Mouse (Mus musculus) limb, embryonic 13.5 days (tissue): ENCODE results near the gene Slc25a26. TPM values are rescaled to one million over a fixed set of nuclear protein-coding genes. Genes with fewer than 3 reads are reported as not detected.

Source experiments
- ATAC-seq: fragments of 200-750 bp; cut with Nextera tagmentation; 2 replicates; pipeline ENCODE4 v1.8.0; 2017; ENCODE audit warnings: low read depth, moderate number of reproducible peaks, moderate TSS enrichment; ENCODE audit not compliant: low FRiP score
- H3K27ac ChIP-seq: fragments of 300-500 bp; sonication (generic); 2 replicates; pipeline ENCODE4 v1.5.1; 2015; ENCODE audit warnings: inconsistent platforms, mild to moderate bottlenecking, moderate library complexity
- H3K27me3 ChIP-seq: fragments of 300-500 bp; sonication (generic); 2 replicates; pipeline ENCODE4 v1.6.1; 2015; ENCODE audit warnings: mild to moderate bottlenecking, inconsistent platforms
- H3K36me3 ChIP-seq: fragments of 300-500 bp; sonication (generic); 2 replicates; pipeline ENCODE4 v1.6.1; 2015; ENCODE audit warnings: inconsistent platforms, mild to moderate bottlenecking, moderate library complexity
- H3K4me1 ChIP-seq: fragments of 300-500 bp; sonication (generic); 2 replicates; pipeline ENCODE4 v1.6.1; 2015; ENCODE audit warnings: inconsistent platforms
- H3K4me2 ChIP-seq: fragments of 300-500 bp; sonication (generic); replicated peaks from 2 replicates; pipeline ENCODE4 v1.6.1; 2015; ENCODE audit warnings: inconsistent platforms, mild to moderate bottlenecking, moderate library complexity
- H3K4me3 ChIP-seq: fragments of 300-500 bp; sonication (generic); 2 replicates; pipeline ENCODE4 v1.5.1; 2015; ENCODE audit warnings: moderate library complexity, mild to moderate bottlenecking, inconsistent platforms
- H3K9ac ChIP-seq: fragments of 300-500 bp; sonication (generic); 2 replicates; pipeline ENCODE4 v1.6.1; 2015; ENCODE audit warnings: mild to moderate bottlenecking, inconsistent platforms
- H3K9me3 ChIP-seq: fragments of 300-500 bp; sonication (generic); 2 replicates; pipeline ENCODE4 v1.6.1; 2016; ENCODE audit warnings: inconsistent platforms
- WGBS: fragments of 180-500 bp; shearing (Covaris S2); methylation state at CpG from one replicate; pipeline ENCODE4 v1.1.7; 2015; 5-methylcytosine and 5-hydroxymethylcytosine counted together
- microRNA-seq: library from miRNA; unstranded; fragments of <30 nt; microRNA quantifications from one replicate; pipeline ENCODE4, GENCODE M21; 2016
- polyA plus RNA-seq: library from polyadenylated mRNA; unstranded; fragments of >200 nt; fragmentation: Nextera tagmentation; extraction: Ambion mirVana; gene quantifications from 2 replicates; pipeline ENCODE4 v1.2.1, GENCODE M21; 2015

The Slc25a26 gene
- polyA plus RNA-seq, 1 experiment from 2014 or later: 7.7 TPM

DNA sequence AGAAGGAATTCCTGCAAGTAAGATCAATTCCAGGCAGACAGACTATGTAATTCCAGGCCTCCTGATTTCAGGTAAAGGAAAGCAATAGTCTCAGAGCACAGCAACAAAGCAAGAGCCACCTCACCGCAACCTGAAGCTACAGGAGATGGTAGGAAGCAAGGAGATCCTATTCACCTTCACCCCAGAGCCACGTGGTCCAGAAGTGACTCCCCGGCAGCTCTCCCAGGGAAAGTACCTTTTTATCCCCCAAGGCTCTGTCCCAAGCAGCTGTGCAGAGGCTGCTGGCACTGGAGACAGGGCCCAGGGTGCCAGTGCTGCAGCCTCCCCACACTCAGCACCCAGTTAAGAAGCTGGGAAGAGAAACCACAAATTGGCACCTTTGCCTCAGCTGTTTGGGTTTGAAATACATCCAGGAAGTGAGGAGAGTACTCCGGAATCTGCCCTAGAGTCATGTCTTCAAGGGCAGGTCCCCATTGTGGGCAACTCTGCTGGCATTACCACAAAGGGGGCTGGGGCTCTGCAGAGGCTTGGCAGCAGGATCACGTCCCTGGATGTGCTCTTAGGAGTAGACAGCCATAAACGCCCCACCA lies 146.2 kb downstream of the Slc25a26 start:
- Histone ChIP-seq H3K36me3 (peaks cover 5% of the 10 kb centered on the region; the same call in 1 of the 2 replicates), H3K27me3 (no peaks in the 10 kb centered on the region), H3K4me2 (no peak overlapping the region), H3K4me3 (no peak overlapping the region), H3K9me3 (no peaks in the 10 kb centered on the region), H3K9ac (no peak overlapping the region), H3K27ac (peak overlapping the region; percentile 55; the same call in 1 of the 2 replicates), H3K4me1 (peaks cover 72% of the 10 kb centered on the region)
- 42% methylated on average over 6 of the region's 6 CpGs for WGBS
- no peak for ATAC-seq

- WGBS: 59% methylated on average over 6 of the region's 6 CpGs
Measured at GRCm38 (mm10) chr6:94646902-94647301, 146.8 kb downstream of the Slc25a26 start.

GRCm38 (mm10) chr6:94647574-94648430 lies 147.7 kb downstream of the Slc25a26 start:
- Histone ChIP-seq H3K36me3 (peaks cover 15% of the 10 kb centered on the region), H3K9ac (peak overlapping the region; percentile 25; the same call in 1 of the 2 replicates), H3K4me3 (no peak overlapping the region), H3K4me1 (peaks cover 80% of the 10 kb centered on the region), H3K27ac (peak overlapping the region; percentile 88), H3K9me3 (no peaks in the 10 kb centered on the region), H3K27me3 (no peaks in the 10 kb centered on the region), H3K4me2 (peak overlapping the region; percentile 47)
- WGBS: 5% methylated on average over 10 of the region's 10 CpGs
- ATAC-seq: peak; percentile 91

More at GRCm38 (mm10) chr6:94646902-94647301, 146.8 kb downstream of the Slc25a26 start:
- Histone ChIP-seq H3K36me3 (peaks cover 9% of the 10 kb centered on the region; the same call in 1 of the 2 replicates), H3K4me1 (peaks cover 72% of the 10 kb centered on the region), H3K4me2 (no peak overlapping the region), H3K27ac (peak overlapping the region; percentile 55; the same call in 1 of the 2 replicates), H3K27me3 (no peaks in the 10 kb centered on the region), H3K9me3 (no peaks in the 10 kb centered on the region), H3K9ac (no peak overlapping the region), H3K4me3 (no peak overlapping the region)
- ATAC-seq: no peak

DNA sequence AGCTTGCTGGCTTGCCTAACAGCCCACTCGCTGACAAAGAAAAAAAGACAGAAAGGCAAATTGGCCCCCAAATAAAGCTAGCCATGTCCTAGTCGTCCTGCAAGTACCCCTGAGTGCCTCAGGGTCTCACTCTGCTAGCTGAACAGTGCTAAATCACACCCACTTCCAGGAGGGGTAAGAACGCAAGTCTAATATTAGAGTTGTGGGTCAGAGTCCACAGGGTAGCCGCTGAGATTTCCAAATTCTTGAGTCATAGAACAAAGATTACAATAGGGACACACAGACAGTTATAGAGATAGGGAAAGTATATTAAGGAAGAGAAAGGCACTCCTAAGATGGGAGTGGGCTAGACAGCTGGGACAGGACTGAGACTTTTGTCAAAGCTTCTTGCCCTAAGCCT lies 148.4 kb downstream of the Slc25a26 start:
- ATAC-seq: no peak

GRCm38 (mm10) chr6:94649637-94650036 lies 149.5 kb downstream of the Slc25a26 start:
- Histone ChIP-seq H3K9me3 (no peaks in the 10 kb centered on the region), H3K9ac (no peak overlapping the region), H3K4me2 (no peak overlapping the region), H3K27me3 (no peaks in the 10 kb centered on the region), H3K4me1 (peaks cover 79% of the 10 kb centered on the region), H3K27ac (no peak overlapping the region), H3K36me3 (peaks cover 27% of the 10 kb centered on the region), H3K4me3 (no peak overlapping the region)
- 85% methylated on average over 1 of the region's 1 CpGs for WGBS
- ATAC-seq: no peak

More for the DNA sequence above, 148.4 kb downstream of the Slc25a26 start:
- Histone ChIP-seq H3K27me3 (no peaks in the 10 kb centered on the region), H3K27ac (peak overlapping the region; percentile 88), H3K9me3 (no peaks in the 10 kb centered on the region), H3K4me2 (peak overlapping the region; percentile 47), H3K4me3 (no peak overlapping the region), H3K9ac (peak overlapping the region; percentile 25; the same call in 1 of the 2 replicates), H3K36me3 (peaks cover 21% of the 10 kb centered on the region), H3K4me1 (peaks cover 87% of the 10 kb centered on the region)
- 28% methylated on average over 4 of the region's 4 CpGs for WGBS

DNA sequence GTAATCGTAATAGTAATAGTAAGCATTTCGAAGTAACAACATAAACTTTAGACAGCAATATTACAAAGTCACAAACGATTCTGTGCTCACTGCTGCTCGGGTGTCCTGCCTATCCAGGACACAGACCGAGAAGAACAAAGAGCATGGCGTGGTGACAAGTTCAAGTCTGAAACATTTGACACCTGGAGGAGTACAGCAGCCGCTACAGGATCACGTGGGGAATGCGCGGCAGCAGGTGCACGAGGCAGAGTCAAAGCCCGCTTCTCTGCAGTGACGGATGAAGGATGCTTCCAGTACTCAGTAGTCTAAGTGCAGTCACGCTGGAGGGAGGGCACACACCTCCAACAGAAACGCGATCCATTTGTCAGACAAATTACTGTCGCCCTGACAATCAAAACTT lies 151.4 kb downstream of the Slc25a26 start:
- Histone ChIP-seq H3K4me1 (peaks cover 69% of the 10 kb centered on the region), H3K36me3 (peaks cover 33% of the 10 kb centered on the region), H3K9ac (no peak overlapping the region), H3K27me3 (no peaks in the 10 kb centered on the region), H3K4me3 (no peak overlapping the region), H3K27ac (no peak overlapping the region), H3K9me3 (no peaks in the 10 kb centered on the region), H3K4me2 (no peak overlapping the region)
- WGBS: 77% methylated on average over 17 of the region's 17 CpGs
- ATAC-seq: no peak

- 43% methylated on average over 6 of the region's 6 CpGs for WGBS
- peaks cover 67% of the 10 kb centered on the region for H3K4me1 ChIP-seq
- no peak overlapping the region for H3K4me3 ChIP-seq
Measured at GRCm38 (mm10) chr6:94652659-94653213, 152.6 kb downstream of the Slc25a26 start.

DNA sequence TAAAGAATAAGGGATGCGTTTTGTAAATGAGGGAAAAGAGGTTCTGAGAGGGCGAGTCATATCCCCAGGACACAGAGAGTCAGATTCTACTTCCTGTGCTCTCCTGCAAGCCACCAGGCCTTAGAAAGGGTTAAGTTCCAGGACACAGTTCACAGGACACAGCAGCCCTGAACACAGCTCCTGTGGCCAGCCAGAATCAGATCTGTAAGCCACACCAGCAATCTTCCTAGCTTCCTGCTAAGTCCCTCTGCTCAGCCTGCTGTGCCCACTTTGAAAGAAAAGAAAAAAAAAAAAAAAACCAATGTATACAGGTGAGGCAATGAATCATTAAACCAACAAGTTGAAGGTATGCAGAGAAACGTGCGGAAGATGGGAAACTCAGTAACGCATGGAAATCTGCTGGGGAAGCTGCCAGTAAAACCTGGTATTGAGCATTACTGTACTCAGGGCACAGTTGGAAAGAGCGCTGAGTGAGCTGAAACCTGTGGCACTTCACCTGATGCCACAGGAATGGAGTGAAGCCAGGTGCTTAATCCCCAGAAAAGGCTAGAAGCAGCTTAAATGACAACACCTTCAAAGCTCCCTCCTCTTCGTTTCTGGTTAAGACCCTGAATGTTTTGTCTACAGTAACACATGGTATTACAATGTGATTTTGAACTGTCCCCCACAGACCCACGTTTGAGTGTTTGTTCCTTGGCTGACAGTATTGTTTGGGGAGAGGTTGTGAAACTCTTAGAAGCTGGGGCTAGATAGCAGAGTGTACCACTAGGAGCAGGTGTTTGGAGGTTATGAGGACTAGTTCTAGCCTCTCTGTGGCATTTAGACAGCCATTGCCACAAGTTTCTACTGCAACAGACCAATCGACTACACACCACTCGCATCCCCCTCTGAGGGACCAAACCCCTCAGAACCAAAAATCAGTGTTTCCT lies 153.5 kb downstream of the Slc25a26 start:
- H3K4me1 ChIP-seq: peaks cover 67% of the 10 kb centered on the region
- WGBS: 65% methylated on average over 10 of the region's 10 CpGs
- H3K27ac ChIP-seq: no peak overlapping the region
- H3K4me3 ChIP-seq: no peak overlapping the region
- no peaks in the 10 kb centered on the region for H3K27me3 ChIP-seq
- no peak for ATAC-seq
- H3K9ac ChIP-seq: no peak overlapping the region
- no peaks in the 10 kb centered on the region for H3K9me3 ChIP-seq
- peaks cover 34% of the 10 kb centered on the region for H3K36me3 ChIP-seq
- H3K4me2 ChIP-seq: no peak overlapping the region

More at GRCm38 (mm10) chr6:94652659-94653213, 152.6 kb downstream of the Slc25a26 start:
- no peak for ATAC-seq
- H3K27ac ChIP-seq: no peak overlapping the region
- H3K9me3 ChIP-seq: no peaks in the 10 kb centered on the region
- peaks cover 33% of the 10 kb centered on the region for H3K36me3 ChIP-seq
- no peak overlapping the region for H3K4me2 ChIP-seq
- H3K9ac ChIP-seq: no peak overlapping the region
- no peaks in the 10 kb centered on the region for H3K27me3 ChIP-seq

Small RNA genes within 50 kb of the gene (microRNA-seq; reads per million reads assigned to microRNA genes)
- not detected for gene Mir7041

Other genes starting within 250 kb of the Slc25a26 start
- 12.5 and 13.9 TPM in 2 replicates for gene Magi1, start 216.4 kb upstream of the Slc25a26 start, polyA plus RNA-seq
- gene Lrig1, start 199.8 kb downstream of the Slc25a26 start, polyA plus RNA-seq: 19.0 and 23.5 TPM in 2 replicates